Mouse (Mus musculus): ENCODE data around the gene Wdr26.

GRCm38 (mm10) chr1:181168377-181168776 is 43.4 kb downstream of the Wdr26 start:
- TF ChIP-seq CTCF (IDR thresholded peaks at IDR 0.05; ENCODE audit: extremely low read depth, insufficient read length, insufficient replicate concordance, low read depth, low read length) (no peak), POLR2A (IDR thresholded peaks at IDR 0.05; ENCODE audit: low read depth, low read length) (no peak)
